Mouse (Mus musculus) lung, postnatal 0 days (tissue): ENCODE measurements around the gene Dkkl1.

ENCODE experiments used
- CTCF ChIP-seq: IDR thresholded peaks from 2 replicates; pipeline ENCODE4 v1.5.1; 2016; ENCODE audit warnings: antibody characterized with exemption, mild to moderate bottlenecking
- EP300 ChIP-seq: IDR thresholded peaks from 2 replicates; pipeline ENCODE4 v1.6.1; 2016; ENCODE audit warnings: antibody characterized with exemption, mild to moderate bottlenecking, control low read depth

DNA sequence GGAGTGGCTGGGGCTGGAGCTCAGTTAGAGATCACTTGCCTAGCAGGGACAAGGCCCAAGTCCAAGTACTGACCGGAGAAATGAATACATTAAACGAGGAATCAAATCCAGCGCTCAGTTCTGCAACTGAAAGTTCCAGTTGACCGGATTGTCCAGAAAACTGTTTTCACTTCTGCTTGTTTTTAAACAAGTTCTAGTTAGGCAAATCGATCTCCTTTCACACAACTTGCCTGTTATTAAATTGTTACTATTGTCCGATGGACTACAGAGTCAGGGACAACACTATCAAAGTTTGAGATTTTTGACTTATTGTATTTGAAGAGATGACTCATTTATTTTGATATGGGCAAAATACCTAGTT, 29.4 kb upstream of the Dkkl1 start:
- TF ChIP-seq CTCF (no peak), EP300 (no peak)
